Mouse (Mus musculus) granulocyte monocyte progenitor cell, adult 5-6 weeks (primary cell): ENCODE measurements around the gene Prkch. TPM values are rescaled to one million over a fixed set of nuclear protein-coding genes. Genes with fewer than 3 reads are reported as not detected.

Experiments
- ATAC-seq: replicated peaks from 2 replicates; pipeline ENCODE4 v1.8.0; 2016; ENCODE audit warnings: mild to moderate bottlenecking, moderate TSS enrichment, inconsistent platforms; ENCODE audit not compliant: poor library complexity, severe bottlenecking
- total RNA-seq, 2 experiments: library from RNA; stranded (forward) in 1 of 2; stranded (reverse) in 1 of 2; fragments of 200-712, 200-1000 nt in 1 of 2; fragments of >200 nt in 1 of 2; fragmentation: Nextera tagmentation in 1 of 2; gene quantifications; 2 replicates each; pipeline ENCODE4 v1.2.3; 2014 to 2017

The Prkch gene
- total RNA-seq, 2 experiments from 2014 or later, result 0.99 to 2.6 TPM

DNA sequence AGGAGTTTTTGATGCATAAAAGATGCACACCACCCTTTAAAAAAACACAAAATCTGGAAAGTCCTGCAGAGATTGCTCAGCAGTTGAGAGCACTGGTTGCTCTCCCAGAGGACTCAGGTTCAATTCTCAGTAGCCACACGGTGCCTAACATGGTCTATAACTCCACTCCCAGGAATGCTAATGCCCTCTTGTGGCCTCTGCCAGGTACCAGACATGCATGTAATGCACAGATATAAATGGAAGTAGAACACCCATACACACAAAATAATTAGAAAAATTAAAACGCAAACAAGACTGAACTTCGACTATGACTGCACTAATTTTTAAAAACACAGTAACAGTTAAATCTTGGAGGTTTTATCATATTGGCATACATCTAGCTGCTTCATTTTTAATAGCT, 119.8 kb downstream of the Prkch start:
- no peak for ATAC-seq

DNA sequence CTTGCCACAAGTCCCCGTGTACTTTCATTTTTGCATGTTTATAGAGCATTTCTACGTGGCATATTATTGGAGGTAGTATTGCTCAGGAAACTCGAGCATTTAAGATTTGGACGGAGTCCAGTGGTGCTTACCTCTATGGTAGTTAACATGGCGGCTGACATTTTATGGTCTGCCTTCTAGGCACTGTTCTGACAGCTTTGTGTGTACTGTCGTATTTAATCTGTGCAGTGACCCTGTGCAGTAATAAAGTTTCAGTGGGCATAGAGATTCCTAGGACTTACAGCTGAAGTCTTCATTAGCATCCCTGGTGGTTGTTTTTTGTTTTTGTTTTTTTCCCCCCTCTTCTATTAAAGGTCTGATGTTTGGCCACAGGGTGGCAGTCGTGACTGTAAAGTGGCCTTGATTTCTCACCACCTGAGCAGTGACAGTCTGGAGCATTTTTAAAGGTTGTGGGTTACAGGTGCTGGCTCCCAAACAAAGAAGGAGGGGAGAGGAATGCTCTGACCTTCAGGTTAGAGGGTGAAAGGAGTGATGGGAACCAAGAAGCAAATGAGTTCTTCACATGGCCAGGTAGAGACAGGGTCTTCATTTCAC, 120.6 kb downstream of the Prkch start:
- ATAC-seq, result peak; percentile 45; the same call in 1 of the 2 replicates

DNA sequence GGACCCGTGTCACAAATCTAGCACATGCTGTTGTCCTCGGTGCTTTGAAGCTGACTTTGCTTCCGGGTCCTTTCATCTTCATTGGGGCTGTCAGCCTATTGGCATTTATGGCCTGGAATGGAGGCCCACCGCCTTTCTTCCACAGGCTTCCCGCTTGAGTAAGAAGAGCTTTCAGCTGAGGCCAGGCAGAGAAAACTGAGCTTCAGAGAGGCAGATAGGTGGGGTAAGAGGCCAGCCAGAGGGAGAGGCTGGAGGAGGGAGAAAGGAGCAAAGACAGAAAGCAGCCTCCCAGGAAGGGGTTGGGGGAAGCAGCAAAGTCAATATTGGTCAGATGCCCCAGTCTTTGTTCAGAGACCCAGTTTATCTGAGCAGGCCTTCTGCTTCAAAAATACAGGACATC, 123.9 kb downstream of the Prkch start:
- no peak for ATAC-seq

DNA sequence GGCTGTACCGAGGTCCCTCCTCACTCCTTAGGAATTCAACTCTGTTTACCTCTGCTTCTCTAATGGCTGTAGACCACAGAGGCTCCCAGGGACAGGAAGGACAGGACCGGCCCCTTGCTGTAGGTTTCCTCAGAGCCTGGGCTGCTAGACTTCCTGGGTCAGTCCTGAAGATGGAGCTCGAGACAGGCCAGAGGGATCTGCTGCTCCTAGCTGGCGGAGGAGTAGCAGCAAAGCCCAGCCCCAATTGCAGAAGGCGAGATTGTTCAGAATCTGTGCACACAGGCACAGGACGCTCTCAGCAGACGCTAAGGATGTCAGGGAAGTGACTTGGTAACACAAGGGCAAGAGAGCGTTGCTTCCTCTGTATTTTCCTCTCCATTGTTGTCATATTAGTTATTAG, 124.3 kb downstream of the Prkch start:
- peak; percentile 76 for ATAC-seq

DNA sequence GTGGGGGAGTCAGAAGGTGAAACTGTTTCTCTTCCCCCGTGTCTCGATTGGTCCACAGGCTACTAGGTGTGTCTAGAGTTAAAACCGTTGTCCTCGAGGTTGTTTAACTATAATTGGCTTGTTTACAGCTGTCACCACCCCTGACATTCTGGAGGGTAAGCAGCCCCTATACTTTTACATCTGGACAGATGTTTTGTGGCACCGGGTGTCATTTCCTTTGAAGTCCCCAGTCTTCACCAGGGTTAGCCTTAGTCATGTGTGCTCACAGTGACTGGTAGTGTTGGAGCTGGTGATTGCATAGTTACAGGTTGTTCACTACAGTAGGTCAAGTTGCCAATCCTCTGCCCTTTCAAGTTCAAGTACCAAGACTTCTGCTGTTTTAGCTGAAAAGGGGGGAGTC, 126.2 kb downstream of the Prkch start:
- ATAC-seq, result no peak

DNA sequence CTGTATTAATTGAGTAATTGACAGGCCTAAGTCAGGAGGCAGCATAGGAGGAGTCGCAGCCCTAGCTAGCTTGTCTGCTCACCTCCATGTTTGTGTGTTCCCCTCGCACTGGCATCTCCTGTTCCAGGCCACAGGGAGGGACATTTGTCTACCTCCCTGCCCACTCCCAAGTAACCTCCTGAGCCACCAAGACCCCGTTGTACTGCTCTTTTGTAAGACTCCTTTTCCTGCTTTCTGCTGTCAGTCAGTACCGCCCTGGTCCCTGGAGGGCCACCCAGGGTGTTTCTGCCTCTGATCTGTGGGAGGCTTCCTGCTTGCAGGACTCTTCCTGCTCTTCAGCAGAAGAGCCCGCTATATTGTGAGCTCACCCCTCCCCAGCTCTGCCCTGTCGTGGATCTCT, 127.5 kb downstream of the Prkch start:
- no peak for ATAC-seq

DNA sequence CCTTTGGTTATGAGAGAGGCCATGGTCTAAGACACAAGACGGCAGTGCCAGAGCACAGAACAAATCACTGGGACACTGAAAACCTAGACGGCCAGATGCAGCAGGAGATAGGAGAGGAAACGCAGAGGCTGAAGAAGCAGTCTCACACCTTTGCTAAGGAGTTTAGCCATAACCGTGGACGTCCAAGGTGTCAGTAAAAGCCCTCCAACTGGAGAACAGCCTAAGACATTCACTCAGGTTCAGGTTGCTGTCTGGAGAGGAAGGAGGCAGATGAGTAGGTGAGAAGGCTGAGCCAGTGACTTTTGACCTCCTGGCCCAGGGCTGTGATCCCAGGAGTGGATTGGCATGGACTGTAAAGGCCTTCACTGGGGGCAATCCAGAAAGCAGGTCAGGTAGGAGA, 130.0 kb downstream of the Prkch start:
- ATAC-seq, result no peak

DNA sequence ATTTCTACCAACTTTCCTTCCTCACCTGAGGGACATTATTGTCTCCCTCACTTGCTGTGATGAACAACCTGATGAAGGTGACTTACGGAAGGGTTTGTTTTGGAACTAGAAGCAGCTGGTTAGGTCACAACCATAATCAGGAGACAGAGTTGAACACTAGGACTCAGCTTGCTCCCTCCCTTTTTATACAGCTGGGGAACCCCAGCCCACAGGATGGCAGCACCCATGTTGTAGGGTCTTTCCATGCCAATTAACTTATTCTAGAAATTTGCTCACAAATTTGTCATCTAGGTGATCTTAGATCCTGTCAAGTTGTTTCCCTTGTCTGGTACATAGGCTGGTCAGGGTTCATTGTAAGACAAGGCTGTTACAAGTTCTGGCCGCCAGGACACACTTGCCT, 130.7 kb downstream of the Prkch start:
- ATAC-seq, result no peak

DNA sequence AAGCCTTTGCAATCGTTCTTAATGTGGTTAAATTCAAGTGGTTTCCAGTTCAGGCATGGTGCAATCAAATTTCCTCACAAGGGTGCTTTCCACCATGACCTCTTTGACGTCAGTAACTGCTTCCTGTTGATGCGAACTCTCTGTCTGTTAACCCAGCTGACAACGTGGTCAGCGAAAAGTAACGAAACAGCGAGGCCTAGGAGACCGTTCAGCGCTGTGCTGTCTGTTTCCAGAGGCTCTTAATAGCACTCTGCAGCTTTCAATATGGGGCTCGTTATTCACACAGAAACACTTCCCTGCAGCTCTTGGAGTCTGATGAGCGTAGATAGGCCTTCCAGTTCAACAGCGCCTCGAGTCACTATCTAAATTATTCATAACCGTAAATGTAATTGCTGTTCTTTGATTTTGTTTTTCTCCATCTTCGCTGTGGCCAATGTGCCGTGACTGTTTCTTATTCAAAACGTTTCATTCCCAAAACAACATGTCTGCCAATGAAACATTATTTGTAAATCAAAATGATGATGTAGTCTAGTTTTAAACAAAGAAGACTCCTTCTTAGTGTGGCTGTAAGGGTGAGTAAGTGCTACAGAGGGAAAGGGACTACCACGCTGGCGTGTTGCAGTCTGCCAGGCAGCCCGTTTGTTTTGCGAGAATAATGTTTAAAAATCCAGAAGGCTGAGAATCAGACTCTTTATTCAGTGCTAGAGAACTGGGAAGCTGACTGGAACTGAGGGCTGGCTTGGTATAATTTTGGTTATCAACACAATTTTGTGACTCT, 131.5 kb downstream of the Prkch start:
- peak; percentile 91 for ATAC-seq

DNA sequence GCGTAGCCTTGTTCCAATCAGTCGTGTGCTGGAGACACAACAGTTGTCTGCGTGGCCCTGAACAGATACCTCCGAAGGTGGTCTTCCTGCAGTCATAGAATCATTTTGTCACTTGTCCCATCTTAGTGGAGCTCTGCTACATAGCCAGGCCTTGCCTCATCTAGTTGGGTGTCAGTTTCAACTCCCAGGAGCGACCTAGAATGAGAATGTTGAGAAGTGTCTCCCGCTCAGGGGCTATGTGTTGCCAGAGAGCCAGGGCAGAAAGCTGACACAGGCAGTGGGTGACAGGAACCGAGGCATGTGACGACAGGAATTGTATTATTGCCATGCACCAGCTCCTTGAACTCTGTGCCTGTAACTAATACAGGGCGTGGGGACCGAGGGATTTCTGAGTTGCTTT, 133.4 kb downstream of the Prkch start:
- ATAC-seq, result no peak

DNA sequence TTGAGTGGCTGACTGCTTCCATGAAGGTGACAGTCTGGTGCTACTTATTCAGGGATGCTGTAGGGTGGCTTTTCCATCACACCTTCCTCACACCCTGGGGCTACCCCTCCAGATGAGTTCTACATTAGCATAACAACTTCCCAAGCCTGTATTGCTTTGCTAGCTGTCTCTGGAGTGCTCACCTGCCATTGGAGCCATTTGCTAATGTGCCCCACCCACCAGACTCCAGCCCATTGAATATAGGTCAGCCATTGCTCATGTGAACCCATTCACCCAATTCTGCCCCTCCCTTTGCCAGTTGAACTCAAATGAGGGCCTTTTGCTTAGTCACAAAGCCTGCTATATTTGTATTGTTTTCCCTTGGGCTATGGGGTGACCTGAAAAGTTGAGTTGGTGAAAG, 135.2 kb downstream of the Prkch start:
- ATAC-seq, result no peak

DNA sequence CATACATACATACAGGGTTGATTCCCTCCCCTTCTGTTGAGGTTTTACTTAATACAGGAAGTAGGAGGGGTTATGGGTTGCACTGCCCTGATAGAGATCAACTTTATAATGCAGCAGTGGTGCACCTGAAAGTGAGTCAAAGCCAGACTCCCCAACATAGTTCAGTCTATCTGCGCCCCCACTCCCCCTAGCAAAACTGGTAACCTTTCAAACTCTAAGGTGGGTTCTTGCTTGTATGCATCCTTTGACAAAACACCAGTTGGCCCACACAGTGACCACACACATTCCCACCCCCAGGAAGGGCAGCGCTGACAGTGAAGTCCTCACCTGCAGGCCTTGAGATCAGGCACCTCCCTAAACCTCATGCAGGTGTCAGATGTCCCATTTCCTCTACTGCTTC, 135.9 kb downstream of the Prkch start:
- ATAC-seq, result peak; percentile 45

DNA sequence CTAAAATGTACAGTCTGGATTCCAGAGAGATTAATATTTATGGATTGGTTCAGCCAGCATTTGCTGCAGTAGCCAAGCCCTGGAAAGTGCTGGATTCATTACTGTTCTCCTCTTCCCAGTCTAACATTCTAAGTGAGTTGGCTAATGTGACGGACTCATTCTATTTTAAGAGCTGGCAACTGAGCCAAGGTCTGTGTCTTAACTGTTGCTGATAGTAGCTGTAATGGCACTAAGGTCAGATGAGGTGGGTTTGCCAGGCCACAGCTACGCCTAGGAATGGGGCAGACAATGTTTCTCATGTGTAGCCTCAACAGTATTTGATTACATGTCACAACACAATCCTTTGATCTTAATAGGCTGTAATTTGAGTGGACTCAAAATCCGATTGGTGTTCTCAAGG, 137.5 kb downstream of the Prkch start:
- no peak for ATAC-seq

DNA sequence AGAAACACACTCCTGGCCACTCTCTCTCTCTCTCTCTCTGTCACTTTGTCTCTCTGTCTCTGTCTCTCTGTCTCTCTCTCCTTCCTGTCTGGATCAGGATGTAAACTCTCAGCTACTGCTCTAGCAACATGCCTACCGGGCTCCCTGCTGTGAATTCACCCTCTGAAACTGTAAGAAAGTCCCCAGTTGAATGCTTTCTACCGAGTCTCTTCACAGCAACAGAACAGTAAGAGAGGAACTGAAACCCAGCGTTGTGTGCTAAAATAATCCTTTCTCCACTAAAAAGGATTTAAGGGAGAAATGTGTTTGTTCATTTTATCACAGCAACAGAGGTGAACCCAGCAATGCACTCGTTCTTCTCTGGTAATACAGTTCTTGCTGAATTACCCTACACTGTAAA, 138.5 kb downstream of the Prkch start:
- peak; percentile 59 for ATAC-seq

DNA sequence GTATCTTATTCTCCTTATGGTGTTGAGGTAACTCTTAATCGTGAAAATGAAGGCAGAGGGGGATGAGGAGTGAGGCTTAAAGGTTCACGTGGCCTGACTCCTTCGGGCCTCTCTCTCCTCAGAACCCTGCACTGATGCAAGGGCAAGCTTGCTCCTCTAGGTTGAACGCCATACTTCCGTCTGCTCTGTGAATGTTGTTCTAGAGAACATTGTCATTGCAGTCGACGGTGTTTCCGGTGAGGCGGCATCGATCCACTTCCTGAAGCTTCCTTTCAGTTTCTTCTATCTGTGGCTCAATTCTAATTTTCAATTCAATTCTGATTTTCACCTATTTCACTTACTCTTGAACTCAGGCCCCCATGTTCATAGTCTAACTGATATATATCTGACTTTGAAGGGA, 139.3 kb downstream of the Prkch start:
- no peak for ATAC-seq

DNA sequence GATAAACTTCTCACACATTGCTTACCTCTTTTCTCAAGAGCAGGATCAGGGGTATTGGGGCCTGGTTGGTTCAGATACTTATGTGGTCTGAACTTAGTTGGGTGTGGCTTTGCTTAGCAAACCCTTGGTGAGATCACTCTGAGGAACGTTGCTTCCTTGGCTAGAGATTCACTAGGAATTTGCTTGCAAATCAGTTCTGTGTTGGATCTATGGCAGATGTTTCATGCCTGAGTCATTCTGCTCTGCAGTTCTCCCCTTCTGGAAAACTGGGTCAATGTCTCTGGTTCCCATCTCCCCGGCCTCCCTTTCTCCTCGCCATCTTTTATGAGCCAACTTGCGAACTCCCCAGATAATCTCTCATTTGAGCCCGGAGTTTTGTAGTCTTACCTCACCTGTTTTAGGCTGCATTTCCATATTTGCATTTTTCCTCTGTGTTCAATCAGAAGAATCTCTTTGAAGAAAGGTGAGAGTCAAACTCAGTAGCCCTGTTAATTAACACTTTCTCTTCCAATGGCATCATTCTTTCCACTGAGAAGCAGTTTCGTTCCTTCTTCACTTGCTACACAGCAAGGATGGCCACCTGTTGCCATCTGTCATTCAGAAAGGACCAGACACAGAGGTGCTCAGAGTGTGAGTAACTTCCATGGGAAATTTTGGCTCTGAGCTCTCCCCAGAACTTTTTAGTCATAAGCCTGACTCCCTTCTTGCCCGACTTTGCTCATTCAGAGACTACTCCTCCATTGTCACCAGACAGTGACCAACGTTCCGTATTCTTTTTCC, 141.4 kb downstream of the Prkch start:
- ATAC-seq, result no peak

DNA sequence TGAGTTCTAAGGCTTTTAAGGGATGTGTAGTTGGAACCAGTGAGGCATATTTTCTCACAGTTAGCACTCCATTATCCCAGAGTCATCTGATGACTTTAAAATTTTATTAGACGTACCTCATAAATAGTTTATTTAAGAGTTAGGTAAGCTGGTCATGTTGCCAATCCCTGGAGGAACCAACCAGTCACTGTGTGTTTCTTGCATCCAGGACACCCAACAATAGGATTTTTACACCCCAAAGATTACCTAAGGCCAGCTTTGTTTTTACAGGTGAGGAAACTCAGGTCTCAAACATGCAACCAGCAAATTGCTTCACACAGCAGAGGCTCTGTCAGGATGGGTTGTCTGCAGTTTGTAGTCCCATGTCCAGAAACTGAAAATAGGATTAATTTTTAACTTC, 142.4 kb downstream of the Prkch start:
- ATAC-seq, result no peak

DNA sequence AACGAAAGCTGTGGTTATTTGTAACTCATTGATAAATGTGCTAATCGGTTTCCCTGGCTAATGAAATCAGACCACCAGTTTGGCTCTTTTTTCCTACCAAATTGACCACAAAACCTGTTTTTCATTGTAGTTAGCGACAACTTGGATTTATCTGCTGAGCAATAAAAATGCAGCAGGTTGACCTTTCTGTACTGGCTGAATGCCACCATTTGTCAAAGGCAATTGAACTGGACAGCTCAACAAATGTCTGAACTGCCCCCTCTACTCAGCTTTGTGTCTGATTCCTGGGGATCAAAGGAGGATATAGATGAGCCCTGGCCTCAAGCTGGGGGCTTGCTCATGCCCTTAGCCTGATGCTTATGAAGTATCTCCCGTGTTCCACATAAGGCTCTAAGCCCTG, 146.0 kb downstream of the Prkch start:
- ATAC-seq, result no peak

DNA sequence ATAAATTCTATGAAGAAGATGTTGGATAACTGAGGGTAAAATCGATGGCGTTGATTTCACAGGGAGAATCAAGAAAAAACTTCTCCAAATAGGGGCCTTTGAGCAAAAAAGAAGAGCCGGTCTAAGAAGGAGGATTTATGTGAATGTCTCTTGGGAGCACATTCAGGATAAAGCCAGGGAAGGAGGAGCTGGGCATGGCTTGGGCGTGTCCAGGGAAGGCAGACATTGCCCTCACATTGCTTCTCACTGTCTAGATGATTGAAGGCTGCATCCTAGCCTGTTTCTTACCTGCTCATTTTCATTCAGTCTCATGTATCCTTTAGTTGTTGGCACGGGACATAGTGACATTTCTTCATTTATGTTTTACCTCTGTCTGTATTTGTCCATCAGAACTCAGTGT, 146.5 kb downstream of the Prkch start:
- no peak for ATAC-seq

DNA sequence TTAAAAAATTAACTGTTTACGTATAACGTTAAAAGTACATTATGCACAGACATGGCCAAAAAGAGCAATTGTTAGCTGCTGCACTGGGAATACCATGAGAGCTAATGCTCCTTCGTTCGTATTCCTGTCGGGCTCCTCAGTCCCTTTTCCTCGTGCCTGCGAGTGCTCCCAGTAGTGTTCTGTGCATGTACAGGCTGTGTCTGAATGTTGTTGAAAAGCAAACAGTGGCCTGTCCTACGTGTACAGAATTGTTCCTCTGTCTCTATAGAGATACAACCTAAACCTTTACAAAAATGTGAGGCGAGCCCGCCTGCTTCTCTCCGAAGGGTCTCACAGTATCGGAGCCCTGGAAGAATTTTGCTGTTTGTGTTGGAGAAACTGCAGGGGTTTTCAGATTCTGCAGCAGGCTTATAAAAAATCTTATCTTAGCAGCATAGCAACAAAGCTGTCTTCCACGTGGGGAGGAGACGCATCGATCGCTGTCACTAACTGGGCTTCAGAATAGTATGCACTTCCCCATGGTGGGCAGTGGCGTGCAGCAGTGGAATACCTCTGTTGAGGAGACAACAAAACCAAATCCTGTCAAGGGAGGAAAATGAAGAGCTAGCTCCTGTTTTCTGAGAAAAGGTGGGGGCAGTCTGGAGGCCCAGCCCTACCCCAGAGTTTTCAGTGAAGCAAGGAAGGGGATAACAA, 147.4 kb downstream of the Prkch start:
- no peak for ATAC-seq

DNA sequence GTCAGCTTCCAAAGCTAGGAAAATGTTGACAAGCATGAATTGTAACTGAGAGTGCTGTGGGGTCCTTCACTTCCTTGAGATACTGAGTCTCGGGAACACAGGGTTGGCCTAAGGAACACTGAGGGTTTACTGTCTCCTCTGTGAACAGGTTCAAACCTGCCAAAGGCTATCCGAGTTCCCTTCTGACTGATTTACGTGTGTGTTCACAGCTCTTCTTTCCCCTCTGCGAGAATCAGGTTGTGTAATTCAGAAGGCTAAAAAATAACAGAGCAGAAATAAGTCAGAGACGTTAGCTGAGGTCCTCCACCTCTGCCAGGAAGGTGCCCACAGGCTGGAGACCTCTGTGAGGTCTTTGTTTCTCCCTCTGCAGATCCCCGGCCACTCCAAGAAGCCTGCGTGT, 148.3 kb downstream of the Prkch start:
- no peak for ATAC-seq
